Mouse (Mus musculus) stomach, embryonic 15.5 days (tissue): ENCODE results near the gene Cntd1. TPM values are rescaled to one million over a fixed set of nuclear protein-coding genes. Genes with fewer than 3 reads are reported as not detected.
"Not testable (repeated sequence)": the region's sequence is repeated elsewhere in the genome, so short reads cannot be mapped to it uniquely, and the experiment has no call there.

Experiments
- ATAC-seq: fragments of 200-750 bp; cut with Nextera tagmentation; 2 replicates; pipeline ENCODE4 v1.8.0; 2017; ENCODE audit warnings: low read depth, moderate number of reproducible peaks, moderate TSS enrichment; ENCODE audit not compliant: insufficient read depth, low FRiP score
- H3K27ac ChIP-seq: fragments of 300-500 bp; sonication (generic); 2 replicates; pipeline ENCODE4 v1.5.1; 2015; ENCODE audit warnings: mild to moderate bottlenecking, inconsistent platforms
- H3K27me3 ChIP-seq: fragments of 300-500 bp; sonication (generic); replicated peaks from 2 replicates; pipeline ENCODE4 v1.6.1; 2015; ENCODE audit warnings: inconsistent platforms
- H3K36me3 ChIP-seq: fragments of 300-500 bp; sonication (generic); 2 replicates; pipeline ENCODE4 v1.6.1; 2015; ENCODE audit warnings: inconsistent platforms
- H3K4me1 ChIP-seq: fragments of 300-500 bp; sonication (generic); 2 replicates; pipeline ENCODE4 v1.6.1; 2015; ENCODE audit warnings: inconsistent platforms
- H3K4me2 ChIP-seq: fragments of 300-500 bp; sonication (generic); 2 replicates; pipeline ENCODE4 v1.6.1; 2015; ENCODE audit warnings: mild to moderate bottlenecking, inconsistent platforms
- H3K4me3 ChIP-seq: fragments of 300-500 bp; sonication (generic); replicated peaks from 2 replicates; pipeline ENCODE4 v1.5.1; 2015; ENCODE audit warnings: inconsistent platforms
- H3K9ac ChIP-seq: fragments of 300-500 bp; sonication (generic); 2 replicates; pipeline ENCODE4 v1.6.1; 2015; ENCODE audit warnings: inconsistent platforms
- H3K9me3 ChIP-seq: fragments of 300-500 bp; sonication (generic); 2 replicates; pipeline ENCODE4 v1.6.1; 2016; ENCODE audit warnings: inconsistent platforms
- WGBS: fragments of 180-500 bp; shearing (Covaris S2); methylation state at CpG from one replicate; pipeline ENCODE4 v1.1.7; 2015; 5-methylcytosine and 5-hydroxymethylcytosine counted together
- polyA plus RNA-seq: library from polyadenylated mRNA; unstranded; fragments of >200 nt; fragmentation: Nextera tagmentation; extraction: Ambion mirVana; gene quantifications from 2 replicates; pipeline ENCODE4 v1.2.1, GENCODE M21; 2015

Gene Cntd1
- polyA plus RNA-seq, 1 experiment from 2014 or later, result 0.85 TPM

- H3K4me3 ChIP-seq, H3K9ac ChIP-seq, H3K4me2 ChIP-seq, H3K27ac ChIP-seq, H3K27me3 ChIP-seq, ATAC-seq, H3K4me1 ChIP-seq, H3K9me3 ChIP-seq: not testable (repeated sequence)
- 88% methylated on average over 11 of the region's 11 CpGs for WGBS
- peaks cover 45% of the 10 kb centered on the region for H3K36me3 ChIP-seq
These were observed 46.4 kb downstream of the Cntd1 start for GRCm38 (mm10) chr11:101325201-101325600.

- 87% methylated on average over 11 of the region's 11 CpGs for WGBS
- Histone ChIP-seq H3K27me3 (no peaks in the 10 kb centered on the region), H3K9me3 (no peaks in the 10 kb centered on the region), H3K4me1 (0 out of 2 replicates have a peak, but pooled peaks cover 3% of the 10 kb centered on the region), H3K4me3 (no peak overlapping the region), H3K9ac (no peak overlapping the region), H3K4me2 (no peak overlapping the region), H3K27ac (no peak overlapping the region), H3K36me3 (peaks cover 36% of the 10 kb centered on the region)
- ATAC-seq, result no peak
These were observed 47.3 kb downstream of the Cntd1 start for GRCm38 (mm10) chr11:101326147-101326546.

- Histone ChIP-seq H3K9ac (no peak overlapping the region), H3K4me1 (0 out of 2 replicates have a peak, but pooled peaks cover 3% of the 10 kb centered on the region), H3K4me3 (no peak overlapping the region), H3K9me3 (no peaks in the 10 kb centered on the region), H3K4me2 (no peak overlapping the region), H3K27ac (no peak overlapping the region), H3K27me3 (no peaks in the 10 kb centered on the region), H3K36me3 (peaks cover 27% of the 10 kb centered on the region)
- ATAC-seq, result no peak
- 42% methylated on average over 3 of the region's 3 CpGs for WGBS
These were observed 48.5 kb downstream of the Cntd1 start for GRCm38 (mm10) chr11:101327311-101327710.

GRCm38 (mm10) chr11:101328941-101329635 is 50.3 kb downstream of the Cntd1 start:
- H3K36me3 ChIP-seq, result peaks cover 16% of the 10 kb centered on the region
- H3K4me1 ChIP-seq, result 0 out of 2 replicates have a peak, but pooled peaks cover 3% of the 10 kb centered on the region
- no peak overlapping the region for H3K4me3 ChIP-seq
- WGBS, result 80% methylated on average over 6 of the region's 6 CpGs
- no peak overlapping the region for H3K27ac ChIP-seq
- no peak for ATAC-seq
- H3K4me2 ChIP-seq, result no peak overlapping the region
- no peak overlapping the region for H3K9ac ChIP-seq
- no peaks in the 10 kb centered on the region for H3K27me3 ChIP-seq
- no peaks in the 10 kb centered on the region for H3K9me3 ChIP-seq

GRCm38 (mm10) chr11:101330371-101330924 is 51.6 kb downstream of the Cntd1 start, which contains the start of gene Aoc3:
Gene Aoc3 (plus strand): TSS chr11:101330605.
- Histone ChIP-seq H3K4me1 (0 out of 2 replicates have a peak, but pooled peaks cover 3% of the 10 kb centered on the region), H3K36me3 (peaks cover 3% of the 10 kb centered on the region; the same call in 1 of the 2 replicates), H3K9me3 (no peaks in the 10 kb centered on the region), H3K4me2 (no peak within 1 kb of the TSS; the same call in 1 of the 2 replicates), H3K4me3 (no peak within 1 kb of the TSS), H3K27me3 (no peaks in the 10 kb centered on the region), H3K9ac (no peak within 1 kb of the TSS), H3K27ac (peak within 1 kb of the TSS; percentile 63; the same call in 1 of the 2 replicates)
- WGBS, result 57% methylated on average over 7 of the region's 7 CpGs
- ATAC-seq, result peak; percentile 40; the same call in 1 of the 2 replicates

- not testable (repeated sequence) for H3K27me3 ChIP-seq, H3K9me3 ChIP-seq, ATAC-seq, H3K4me1 ChIP-seq, H3K4me2 ChIP-seq, H3K9ac ChIP-seq, H3K4me3 ChIP-seq, H3K36me3 ChIP-seq
- H3K27ac ChIP-seq, result peak overlapping the region; percentile 63; the same call in 1 of the 2 replicates
- WGBS, result 70% methylated on average over 6 of the region's 6 CpGs
These were observed 52.1 kb downstream of the Cntd1 start for GRCm38 (mm10) chr11:101330961-101331360.

GRCm38 (mm10) chr11:101332537-101332936 is 53.7 kb downstream of the Cntd1 start:
- no peak overlapping the region for H3K9ac ChIP-seq
- no peak overlapping the region for H3K4me3 ChIP-seq
- no peaks in the 10 kb centered on the region for H3K36me3 ChIP-seq
- H3K9me3 ChIP-seq, result no peaks in the 10 kb centered on the region
- WGBS, result 69% methylated on average over 3 of the region's 3 CpGs
- no peak overlapping the region for H3K27ac ChIP-seq
- H3K27me3 ChIP-seq, result no peaks in the 10 kb centered on the region
- peaks cover 6% of the 10 kb centered on the region for H3K4me1 ChIP-seq
- H3K4me2 ChIP-seq, result peak overlapping the region; percentile 24; the same call in 1 of the 2 replicates
- ATAC-seq, result no peak

GRCm38 (mm10) chr11:101334023-101334422 is 55.2 kb downstream of the Cntd1 start:
- 52% methylated on average over 10 of the region's 10 CpGs for WGBS
- no peak overlapping the region for H3K27ac ChIP-seq
- H3K4me3 ChIP-seq, result 0 out of 2 replicates have a peak overlapping the region, but pooled peaks have one; percentile 6
- H3K9ac ChIP-seq, result no peak overlapping the region
- no peak for ATAC-seq
- H3K27me3 ChIP-seq, result no peaks in the 10 kb centered on the region
- peaks cover 11% of the 10 kb centered on the region for H3K4me1 ChIP-seq
- peak overlapping the region; percentile 19; the same call in 1 of the 2 replicates for H3K4me2 ChIP-seq
- no peaks in the 10 kb centered on the region for H3K36me3 ChIP-seq
- no peaks in the 10 kb centered on the region for H3K9me3 ChIP-seq

GRCm38 (mm10) chr11:101334516-101334915 is 55.7 kb downstream of the Cntd1 start:
- Histone ChIP-seq H3K36me3 (no peaks in the 10 kb centered on the region), H3K4me1 (peaks cover 11% of the 10 kb centered on the region), H3K4me2 (no peak overlapping the region), H3K27ac (no peak overlapping the region), H3K27me3 (no peaks in the 10 kb centered on the region), H3K9me3 (no peaks in the 10 kb centered on the region), H3K4me3 (no peak overlapping the region), H3K9ac (no peak overlapping the region)
- 18% methylated on average over 6 of the region's 6 CpGs for WGBS
- no peak for ATAC-seq

GRCm38 (mm10) chr11:101335685-101336084 is 56.9 kb downstream of the Cntd1 start:
- WGBS, result 73% methylated on average over 9 of the region's 9 CpGs
- Histone ChIP-seq H3K9me3 (no peaks in the 10 kb centered on the region), H3K4me3 (no peak overlapping the region), H3K36me3 (no peaks in the 10 kb centered on the region), H3K27ac (no peak overlapping the region), H3K4me1 (peaks cover 10% of the 10 kb centered on the region), H3K9ac (no peak overlapping the region), H3K27me3 (no peaks in the 10 kb centered on the region), H3K4me2 (no peak overlapping the region)
- ATAC-seq, result no peak

GRCm38 (mm10) chr11:101338123-101338760 is 59.4 kb downstream of the Cntd1 start:
- Histone ChIP-seq H3K9ac (no peak overlapping the region), H3K27ac (peak overlapping the region; percentile 12; the same call in 1 of the 2 replicates), H3K4me2 (peak overlapping the region; percentile 47), H3K27me3 (no peaks in the 10 kb centered on the region), H3K4me1 (peaks cover 9% of the 10 kb centered on the region), H3K9me3 (no peaks in the 10 kb centered on the region), H3K36me3 (no peaks in the 10 kb centered on the region), H3K4me3 (peak overlapping the region; percentile 14)
- 3% methylated on average over 9 of the region's 9 CpGs for WGBS
- peak; percentile 84; the same call in 1 of the 2 replicates for ATAC-seq
